Mouse (Mus musculus): Measurements from ENCODE around the gene Nynrin.

The Nynrin gene

DNA sequence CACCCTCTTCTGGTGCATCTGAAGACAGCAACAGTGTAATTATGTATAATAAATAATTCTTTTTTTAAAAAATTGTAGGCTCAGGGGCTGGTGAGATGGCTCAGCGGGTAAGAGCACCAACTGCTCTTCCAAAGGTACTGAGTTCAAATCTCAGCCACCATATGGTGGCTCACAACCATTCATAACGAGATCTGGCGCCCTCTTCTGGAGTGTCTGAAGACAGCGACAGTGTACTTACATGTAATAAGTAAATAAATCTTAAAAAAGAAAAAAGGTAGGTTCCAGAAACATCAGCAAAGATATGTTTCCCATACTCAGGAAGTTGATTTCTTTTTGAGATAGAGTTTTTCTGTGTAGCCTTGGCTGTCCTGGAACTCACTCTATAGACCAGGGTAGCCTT is 11.0 kb upstream of the Nynrin start:
- DNase-seq = no peak

DNA sequence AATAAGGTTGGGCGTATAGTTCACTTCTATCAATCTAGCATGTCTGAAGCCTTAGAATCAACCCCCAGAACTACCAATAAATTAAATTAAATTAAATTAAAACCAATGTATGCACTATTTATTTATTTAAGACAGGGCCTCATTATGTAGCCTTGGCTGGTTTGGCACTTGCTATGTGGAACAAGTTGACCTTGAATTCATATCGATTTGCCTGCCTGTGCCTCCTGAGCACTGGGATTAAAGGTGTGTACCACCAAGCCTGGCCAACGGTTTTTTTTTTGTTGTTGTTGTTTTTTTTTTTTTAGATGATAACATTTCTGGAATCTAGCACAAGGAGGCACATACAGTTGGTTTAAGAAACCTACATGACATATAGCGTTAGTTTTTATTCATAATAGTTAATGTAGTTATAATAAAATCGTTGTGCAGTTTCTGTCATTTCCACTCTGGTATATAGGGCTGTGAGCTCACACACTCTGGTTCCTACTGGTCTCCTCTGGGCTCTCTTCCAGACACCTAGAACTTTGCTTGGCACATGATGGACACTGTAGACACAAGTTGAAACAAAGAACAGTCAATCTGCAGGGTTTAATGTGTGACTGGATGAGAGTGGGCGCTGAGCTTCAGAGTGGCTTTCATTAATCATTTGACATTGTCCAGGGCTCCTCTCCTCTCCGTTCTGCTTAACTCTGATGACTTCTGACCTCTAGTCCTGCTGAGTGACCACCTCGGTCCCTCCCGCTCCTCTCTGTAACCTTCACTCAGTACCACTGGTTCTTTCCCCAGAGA is 8.1 kb upstream of the Nynrin start:
- no peak for DNase-seq

DNA sequence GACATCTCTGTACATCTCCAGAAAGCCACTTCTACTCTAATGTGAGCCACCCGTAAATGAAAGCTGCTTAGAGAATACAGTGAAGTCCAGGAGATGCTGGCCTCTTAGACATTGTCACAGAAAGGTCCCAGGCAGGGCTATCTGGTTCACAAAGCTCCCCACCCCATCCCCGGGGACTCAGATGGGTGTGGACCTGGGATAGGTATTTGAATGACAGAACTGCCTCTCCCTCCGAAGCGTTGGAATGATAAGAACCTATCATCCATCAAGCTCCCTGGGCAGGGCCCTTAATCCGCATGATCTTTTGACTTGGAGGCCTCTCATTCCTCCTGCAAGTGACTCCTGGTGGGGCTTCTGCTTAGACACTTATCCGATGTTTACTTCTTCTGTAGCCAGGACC is 2.9 kb upstream of the Nynrin start:
- no peak for DNase-seq

DNA sequence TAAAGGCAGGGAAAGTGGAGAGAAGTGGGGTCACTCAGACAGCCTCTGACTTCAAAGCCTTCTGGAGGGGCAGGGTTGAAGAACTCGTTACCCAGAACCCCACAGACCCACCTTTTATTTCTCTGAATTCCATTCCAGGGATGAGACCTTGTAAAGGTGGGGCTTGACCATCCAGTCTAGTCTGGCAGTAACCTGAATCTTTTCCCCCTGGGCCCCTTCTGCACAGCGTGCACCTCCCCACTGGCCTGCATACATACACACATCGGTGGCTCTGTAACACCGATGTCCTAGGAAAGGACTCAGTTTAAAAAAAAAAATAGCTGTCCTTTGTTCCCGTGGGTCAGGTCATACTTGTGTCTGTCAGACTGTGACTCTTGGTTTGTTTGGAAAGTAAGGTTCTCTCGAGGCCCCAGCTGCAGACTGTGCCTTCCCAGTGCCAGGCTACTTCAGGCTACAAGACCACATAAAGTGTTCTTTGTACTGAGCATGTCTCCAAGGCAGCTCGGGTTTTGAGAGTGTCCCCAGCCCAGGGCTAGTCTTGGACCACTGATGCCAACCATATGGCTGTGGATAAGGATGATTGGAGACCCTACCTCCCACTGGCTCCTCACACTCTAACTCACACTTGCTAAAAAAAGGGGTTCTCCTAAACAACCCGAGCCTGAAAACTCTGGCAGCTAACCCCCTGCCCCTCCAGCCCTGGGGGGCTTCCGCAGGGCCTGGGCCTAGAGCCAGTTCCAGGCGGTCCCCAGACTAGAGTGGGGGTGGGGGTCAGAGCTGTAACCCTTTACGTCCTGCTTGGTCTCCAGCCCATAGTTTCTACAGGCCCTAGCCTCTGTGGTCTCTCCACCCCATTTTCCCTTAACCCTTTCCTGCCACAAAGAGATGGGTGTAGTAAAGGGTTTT is 911 bp upstream of the Nynrin start:
- DNase-seq = peak; percentile 77

DNA sequence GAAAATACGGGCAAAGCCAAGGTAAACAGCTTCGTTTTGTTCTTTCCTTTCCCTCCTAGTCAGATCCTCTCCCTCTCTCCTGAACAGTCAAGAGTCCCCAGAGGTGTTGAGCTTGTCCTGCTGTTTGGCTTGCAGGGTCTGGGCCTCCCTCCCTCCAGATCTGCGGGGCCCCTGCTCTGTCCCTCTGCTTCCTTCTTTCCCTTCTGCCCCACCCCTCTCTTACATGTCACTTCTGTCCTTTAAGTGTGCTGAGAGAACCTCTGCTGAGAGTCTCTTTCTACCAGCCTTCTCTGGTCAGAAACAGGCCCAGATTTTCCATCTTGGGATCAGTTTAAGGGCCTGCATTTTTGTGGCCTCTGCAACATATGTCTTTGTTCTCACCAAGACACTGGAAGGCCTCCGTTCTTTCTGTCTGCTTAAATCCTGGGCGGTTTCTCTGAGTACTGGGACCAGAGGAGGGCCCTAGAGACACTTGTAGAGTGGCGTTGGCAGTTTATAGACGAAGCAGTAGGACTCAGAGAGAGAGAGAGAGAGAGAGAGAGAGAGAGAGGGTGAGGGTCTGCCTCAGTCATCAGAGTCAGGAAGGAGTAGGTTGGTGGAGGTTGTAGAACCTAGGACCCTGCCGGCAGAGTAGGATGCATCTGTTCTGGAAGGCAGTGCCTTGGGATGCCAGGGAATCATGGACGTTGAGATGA is 743 bp downstream of the Nynrin start:
- no peak for DNase-seq

DNA sequence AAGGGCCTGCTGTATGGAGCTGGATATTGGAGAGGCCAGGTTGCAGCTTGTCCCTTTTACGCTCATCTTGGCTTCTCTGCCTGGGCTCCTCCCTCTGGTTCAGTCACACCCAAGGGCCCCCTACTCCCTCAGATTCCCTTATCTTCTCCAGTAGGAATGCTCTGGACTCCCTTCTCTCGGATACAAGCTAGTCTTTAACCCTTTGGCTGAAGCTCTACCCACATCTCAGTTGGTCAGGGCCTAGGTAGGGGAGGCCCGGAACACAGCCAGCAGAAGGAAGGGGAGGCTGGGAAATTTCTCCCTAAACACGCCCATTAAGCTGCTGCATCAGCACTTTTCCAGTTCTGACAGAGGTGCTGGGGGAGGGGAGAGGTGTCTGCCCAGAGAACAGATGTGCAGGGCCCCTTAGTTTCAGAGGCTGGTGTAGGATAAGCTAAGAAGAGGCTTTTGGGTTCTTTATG is 1.3 kb downstream of the Nynrin start:
- peak; percentile 77 for DNase-seq

DNA sequence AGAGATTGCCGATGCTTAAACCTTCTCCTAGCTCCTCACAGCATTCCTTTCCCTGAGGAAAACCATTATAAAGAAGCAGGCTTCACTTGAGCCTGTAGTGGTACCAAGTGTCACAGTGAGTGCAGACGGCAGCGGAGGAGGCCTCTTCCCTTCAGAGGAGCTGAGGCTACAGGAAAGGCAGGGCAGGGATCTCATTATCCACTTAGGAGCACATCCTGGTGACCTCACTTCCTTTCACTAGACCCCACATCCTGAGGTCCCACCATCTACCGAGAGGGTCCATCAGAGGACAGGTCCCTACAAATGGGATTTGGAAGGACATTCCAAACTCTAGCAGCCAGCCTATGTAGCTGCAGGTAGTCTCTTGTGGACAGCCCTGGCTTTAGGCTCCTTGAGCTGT is 3.8 kb downstream of the Nynrin start:
- DNase-seq = no peak

DNA sequence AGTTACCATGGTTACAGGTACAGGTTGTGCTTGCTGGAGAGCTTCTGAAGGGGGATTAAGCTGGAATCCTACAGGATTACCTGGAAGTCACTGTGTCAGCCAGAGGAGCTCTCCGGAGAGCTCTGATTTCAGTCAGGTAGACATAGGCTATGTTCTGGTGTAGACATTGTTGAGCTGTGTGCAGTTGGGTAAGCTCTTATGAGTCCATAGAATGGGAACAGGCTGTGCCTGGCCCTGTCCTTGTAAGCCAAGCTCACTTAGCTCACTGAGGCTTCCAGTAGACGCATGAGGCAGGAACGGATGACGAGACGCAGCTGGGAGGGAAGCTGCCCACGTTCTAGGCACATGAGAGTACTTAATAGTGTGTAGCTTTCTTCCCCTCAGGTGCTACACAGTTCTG is 8.4 kb downstream of the Nynrin start:
- DNase-seq = no peak

DNA sequence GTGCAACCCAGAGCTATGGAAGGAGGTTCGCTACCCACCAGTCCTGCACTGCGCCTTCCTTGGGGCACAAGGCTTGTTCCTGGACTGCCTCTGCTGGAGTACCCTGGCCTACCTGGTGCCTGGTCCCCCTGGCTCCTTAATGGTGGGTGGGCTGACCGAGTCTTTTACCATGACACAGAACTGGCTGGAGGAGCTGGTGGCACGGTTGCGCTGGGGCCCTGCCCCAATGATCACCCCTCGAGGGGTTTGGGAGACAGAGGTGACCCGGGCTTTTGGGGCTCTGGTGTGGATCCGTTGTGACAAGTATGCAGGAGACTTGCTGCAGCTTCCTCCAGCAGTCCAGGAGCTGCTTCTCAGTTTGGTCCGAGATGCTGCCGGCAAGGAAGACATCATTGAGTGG is 9.2 kb downstream of the Nynrin start:
- DNase-seq = no peak

DNA sequence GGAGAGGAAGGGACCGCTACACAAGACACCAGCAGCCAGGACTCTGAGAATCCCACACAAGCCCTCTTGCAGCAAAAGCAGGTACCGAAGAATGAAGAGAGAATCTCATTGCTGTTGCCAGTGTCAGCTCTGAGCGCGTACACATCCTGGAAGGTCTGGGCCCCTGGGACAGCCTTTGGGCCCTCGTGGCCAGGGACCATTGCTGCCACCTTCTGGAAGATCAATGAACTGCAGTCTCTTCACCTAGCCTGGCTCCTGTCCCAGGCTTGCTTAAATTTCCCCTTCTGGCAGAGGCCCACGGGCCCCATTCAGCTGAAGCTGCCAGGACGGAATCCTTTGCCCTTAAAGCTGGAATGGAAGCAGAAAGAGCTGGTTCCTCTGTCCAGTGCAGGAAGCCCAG is 10.0 kb downstream of the Nynrin start:
- peak; percentile 86 for DNase-seq

DNA sequence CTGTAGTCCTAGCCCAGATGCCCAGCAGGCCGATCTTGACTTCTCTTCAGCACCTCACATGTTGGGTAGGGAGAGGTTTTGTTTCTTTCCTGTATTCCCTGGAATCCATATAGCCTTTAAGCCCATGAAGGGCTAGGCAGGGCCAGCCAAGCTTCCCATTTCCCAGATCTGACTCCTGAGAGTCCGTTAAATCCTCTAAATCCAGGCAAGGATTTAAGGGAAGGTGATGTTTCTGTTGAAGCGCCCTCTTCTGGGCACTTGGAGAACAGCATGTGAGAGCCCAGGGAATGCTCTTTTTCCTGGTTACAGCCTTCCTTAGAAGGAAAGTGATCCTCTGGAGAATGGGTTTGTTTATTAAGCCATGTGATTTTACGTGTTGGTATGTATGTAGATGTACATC is 13.2 kb downstream of the Nynrin start:
- DNase-seq = peak; percentile 81

DNA sequence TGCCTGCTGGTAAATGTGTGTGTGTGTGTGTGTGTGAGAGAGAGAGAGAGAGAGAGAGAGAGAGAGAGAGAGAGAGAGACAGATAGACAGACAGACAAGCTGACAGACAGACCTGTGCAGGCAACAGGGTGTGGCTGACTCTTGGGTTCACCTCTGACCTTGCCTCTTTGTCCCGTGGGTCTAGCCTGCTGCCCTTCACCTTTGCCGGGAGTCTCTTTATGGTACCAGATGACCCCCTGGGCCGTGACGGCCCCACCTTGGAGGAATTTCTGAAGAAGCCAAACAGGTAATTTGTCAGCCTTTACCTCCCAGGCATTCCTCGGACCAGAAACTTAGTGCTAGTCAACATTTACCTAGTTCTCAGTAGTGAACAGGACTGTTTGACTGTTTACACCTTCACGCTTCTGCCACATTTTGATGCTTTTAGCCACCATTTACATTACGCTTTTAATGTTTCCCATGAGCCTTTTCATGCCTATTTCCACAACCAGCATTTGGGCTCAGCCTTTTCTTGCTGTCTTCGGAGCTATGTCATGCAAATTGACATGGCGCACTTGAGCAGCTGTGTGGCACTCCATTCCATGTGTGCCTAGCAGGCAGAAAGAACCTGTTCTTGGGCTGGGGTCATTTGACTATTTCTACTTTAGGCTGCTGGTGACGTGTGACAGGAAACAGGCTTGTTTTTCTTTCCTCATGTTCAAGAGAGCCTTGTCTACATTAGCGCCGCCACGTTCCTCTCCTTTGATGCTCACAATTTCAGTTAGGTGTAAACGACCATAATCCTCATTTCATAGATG is 14.6 kb downstream of the Nynrin start:
- no peak for DNase-seq

DNA sequence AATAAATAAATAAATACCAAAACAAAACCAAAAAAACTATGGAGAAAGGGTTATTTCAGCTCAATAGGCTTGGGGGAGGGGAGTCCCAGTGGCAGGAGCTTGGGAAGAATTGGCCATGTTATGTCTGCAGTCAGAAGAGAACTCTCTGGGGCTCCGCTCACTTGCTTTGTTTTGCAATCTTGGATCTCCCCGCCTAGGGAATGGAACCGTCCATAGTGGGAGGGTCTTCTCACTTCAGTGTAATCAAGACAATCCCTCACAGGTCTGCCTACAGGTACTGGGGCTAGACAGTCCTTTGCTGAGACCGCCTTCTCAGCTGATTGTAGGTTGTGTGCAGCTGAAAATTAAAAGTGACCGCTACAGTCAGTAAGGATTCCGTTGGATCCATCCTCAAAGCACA is 15.7 kb downstream of the Nynrin start:
- no peak for DNase-seq

DNA sequence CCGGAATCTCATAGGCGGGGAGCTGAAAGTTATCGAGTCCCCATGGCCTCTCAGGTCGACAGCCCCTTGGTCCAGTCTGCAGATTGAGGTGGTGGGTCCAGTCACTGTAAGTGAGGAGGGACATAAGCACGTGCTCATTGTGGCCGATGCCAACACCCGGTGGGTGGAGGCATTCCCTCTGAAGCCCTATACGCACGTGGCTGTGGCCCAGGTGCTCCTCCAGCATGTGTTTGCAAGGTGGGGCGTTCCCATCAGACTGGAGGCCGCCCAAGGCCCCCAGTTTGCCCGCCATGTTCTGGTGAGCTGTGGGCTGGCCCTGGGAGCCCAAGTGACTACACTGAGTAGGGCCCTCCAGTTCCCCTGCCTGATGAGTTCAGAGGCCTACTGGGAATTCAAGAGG is 18.2 kb downstream of the Nynrin start:
- DNase-seq = no peak

DNA sequence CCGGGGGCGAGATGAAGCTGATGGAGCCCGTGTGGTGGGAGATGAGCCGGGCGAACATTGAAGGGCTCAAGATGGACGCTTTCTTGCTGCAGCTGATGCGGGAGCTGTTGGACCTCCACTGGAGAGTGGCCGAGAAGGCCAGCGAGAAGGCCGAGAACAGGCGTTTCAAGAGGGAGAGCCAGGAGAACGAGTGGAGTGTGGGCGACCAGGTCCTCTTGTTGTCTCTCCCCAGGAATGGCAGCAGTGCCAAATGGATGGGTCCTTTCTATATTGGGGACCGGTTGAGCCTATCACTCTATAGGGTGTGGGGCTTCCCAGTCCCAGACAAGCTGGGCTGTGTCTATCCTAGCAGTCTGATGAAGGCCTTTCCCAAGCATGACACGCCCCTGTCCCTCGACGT is 18.7 kb downstream of the Nynrin start:
- no peak for DNase-seq

DNA sequence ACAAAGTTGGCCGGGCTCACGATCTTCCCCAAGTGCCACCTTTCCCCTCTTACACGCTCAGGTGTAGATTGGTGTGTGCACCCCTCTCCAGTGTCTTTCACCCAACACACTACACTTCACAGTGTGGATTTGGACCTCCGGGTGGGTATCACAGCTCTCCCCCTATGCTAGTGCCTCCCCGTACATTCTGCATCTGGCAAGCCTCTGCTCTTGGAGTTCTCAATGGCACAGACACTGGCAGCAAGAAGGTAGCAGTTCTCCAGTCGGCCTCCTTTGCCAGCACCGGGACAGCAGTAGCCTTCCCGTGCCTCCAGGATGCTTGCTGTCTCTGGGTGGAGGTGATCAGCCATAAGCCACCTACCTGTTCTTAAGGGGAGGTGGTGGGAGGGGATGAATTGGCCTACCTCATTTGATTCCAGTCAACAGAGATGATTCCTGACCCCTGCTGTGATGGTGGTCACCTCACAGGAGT is 19.5 kb downstream of the Nynrin start:
- DNase-seq = no peak

DNA sequence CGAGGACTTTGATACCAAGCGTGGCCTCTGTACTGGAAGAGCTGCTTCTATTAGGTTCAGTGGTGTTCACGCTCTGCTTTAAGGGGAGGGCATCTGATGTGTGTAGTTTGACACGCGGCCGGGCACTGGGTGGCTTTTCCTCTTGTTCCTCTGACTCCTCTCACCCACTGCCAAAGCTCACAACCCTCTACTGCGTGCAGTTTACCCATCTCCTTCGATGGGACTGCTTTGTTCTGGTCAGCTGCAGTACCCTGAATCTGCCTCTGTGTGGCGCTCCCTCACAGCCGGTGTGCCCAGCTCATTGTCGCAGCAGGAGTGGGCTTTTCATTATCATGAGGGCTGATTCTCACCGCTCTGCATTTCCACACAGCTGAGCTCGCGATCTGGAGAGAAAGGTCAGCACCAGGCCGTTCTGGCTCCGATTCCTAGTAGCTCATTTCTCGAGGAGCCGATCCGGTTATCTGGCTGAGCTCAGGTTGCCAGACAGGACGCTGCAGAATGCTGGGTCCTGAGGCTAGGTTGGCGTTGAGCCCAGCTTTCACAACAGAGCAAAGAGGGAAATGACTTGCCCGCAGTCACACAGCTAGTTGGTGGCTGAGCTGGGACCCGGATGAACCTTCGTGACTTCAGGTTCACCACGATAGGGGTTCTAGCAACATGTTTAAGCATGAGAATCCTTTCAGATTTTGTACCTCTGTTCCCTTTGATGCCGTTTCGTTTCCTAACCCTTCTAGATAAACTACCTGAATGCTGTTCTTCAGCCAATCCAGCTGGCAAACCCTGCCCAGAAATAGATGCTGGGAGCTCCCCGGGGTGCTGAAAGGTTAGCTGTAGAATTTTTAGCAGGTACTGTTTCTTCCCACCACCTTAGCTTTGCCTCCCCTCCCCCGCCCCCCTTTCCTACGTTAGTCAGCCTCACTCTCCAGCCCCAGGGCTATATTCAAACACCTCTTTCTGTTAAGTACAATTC is 20.2 kb downstream of the Nynrin start:
- DNase-seq = peak; percentile 86

DNA sequence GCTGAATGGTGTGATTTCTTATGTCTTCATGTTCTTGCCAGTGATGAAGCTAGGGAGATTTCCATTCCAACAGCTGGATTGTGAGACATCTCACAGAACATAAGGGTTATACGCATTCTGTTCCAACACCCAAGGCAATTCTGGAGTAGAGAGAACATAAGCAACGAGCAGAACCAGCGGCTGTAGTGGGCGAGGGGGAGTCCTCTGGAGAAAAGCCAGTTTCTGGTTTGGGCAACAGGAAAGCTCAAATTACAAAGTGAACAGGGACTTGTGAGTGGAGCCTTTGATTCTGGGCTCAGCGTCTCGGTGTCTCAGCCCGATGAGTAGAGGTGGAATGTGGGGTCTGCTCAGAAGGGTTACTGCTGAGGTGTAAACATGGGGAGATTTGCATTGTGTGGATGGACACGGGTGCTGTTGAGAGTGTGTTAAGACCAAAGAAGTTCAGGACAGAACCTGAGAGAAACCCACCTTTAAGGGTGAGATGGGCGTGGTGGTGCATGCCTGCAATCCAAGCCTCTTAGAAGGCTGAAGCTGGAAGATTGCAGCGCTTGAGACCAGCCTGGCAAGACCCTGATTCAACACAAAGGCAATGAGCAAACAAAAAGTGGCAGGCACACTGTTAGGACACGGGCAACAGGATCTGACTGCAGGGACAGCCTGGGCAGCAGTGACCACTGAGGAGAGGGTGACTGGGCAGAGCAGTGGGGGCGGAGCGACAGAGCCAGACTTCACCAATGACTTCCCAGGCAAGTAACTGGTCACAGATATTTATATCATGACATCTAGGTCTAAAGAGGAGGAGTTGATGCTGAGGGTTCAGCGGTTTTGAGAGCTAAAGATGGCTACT is 23.9 kb downstream of the Nynrin start:
- DNase-seq = no peak

DNA sequence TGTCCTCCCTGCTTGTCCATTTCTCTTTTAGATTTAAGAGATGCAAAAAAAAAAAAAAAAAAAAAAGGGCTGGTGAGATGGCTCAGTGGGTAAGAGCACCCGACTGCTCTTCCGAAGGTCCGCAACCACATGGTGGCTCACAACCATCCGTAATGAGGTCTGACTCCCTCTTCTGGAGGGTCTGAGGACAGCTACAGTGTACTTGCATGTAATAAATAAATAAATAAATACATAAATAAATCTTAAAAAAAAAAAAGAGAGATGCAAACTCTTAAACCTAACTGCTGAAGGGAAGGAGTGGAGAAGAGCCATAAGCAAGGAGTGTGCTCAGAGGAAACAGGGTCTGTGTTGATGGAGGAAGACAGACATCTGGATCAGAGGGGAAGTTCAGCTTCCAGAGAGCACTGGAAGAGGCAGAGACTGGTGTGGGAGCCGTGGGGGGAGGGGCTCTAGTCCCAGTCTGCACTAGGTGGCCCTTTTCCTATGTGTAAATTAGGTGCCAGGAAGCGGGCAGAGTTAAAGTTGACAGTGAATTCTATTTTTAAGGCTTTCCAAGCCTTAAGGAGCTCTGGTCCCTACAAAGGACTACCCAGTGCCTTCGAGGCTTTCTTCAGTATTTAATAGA is 24.6 kb downstream of the Nynrin start:
- DNase-seq = no peak

DNA sequence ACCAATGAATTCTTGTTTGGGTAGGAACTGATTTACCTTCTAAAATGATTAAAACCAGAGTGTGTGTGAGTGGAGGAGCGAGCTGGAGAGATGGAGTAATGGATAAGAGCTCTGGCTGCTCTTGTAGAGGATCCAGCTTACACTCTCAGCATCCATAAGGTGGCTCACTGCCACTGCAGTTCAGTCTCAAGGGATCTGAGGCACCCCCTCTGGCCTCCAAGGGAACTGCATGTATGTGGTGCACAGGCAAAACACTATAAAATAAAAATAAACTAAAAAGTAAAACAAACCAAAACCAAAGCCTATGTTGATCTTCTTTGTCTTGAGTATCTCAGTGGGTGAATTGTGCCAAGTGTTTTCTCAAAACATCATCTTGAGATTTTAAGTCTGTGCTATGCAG is 25.8 kb downstream of the Nynrin start:
- DNase-seq = peak; percentile 92

Data from kidney, postnatal 10 days (tissue).